Mouse (Mus musculus): ENCODE measurements around the gene Six1.

DNA sequence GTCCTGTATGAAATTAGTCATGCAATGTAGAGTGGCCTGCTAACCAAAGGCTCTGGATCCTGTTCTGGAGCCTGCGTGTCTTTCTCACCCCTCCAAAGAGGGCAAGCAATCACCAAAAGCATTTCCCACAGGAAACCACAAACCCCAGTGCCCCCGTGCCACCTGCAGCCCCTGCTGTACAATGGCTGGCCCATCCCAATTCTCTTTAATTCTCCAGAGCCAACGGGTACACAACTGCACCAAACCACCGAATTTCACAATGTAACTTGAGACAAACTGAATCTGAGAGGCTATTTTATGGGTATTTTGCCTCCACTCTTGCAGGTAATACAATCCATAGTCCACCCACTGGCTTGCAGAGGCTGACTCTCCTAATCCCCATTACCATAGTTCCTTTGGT lies 22.4 kb downstream of the Six1 start:
- TF ChIP-seq CHD2 (IDR thresholded peaks at IDR 0.05; ENCODE audit: low read depth, low read length): no peak
- TF ChIP-seq ZNF384 (IDR thresholded peaks at IDR 0.05; ENCODE audit: low read depth, low read length): no peak
- TF ChIP-seq ZC3H11A (IDR thresholded peaks at IDR 0.05; ENCODE audit: borderline replicate concordance, low read depth, low read length): no peak
- no peak for TF ChIP-seq MAFK (IDR thresholded peaks at IDR 0.05; ENCODE audit: insufficient read depth, low read depth, low read length)
- no peak for TF ChIP-seq HCFC1 (IDR thresholded peaks at IDR 0.05; ENCODE audit: borderline replicate concordance, insufficient read depth, low read length)

All from ES-E14 (cell line).